Mouse (Mus musculus): ENCODE data around the gene Kif4.
A peak's percentile ranks its signal among the peaks of the same experiment; 100 is the strongest.

The Kif4 gene

GRCm38 (mm10) chrX:100625546-100625801 lies at the start of gene Kif4:
Gene Kif4, plus strand, starts transcription at chrX:100625737.
- DNase-seq (ENCODE audit: low read depth): no peak

GRCm38 (mm10) chrX:100594791-100595190 lies 30.7 kb upstream of the Kif4 start, which contains the start of gene P2ry4:
Gene P2ry4, minus strand, starts transcription at chrX:100594869.
- DNase-seq (ENCODE audit: low read depth): no peak

- DNase-seq (ENCODE audit: low read depth): peak; percentile 58
Observed at GRCm38 (mm10) chrX:100597439-100597838, 28.1 kb upstream of the Kif4 start.

DNA sequence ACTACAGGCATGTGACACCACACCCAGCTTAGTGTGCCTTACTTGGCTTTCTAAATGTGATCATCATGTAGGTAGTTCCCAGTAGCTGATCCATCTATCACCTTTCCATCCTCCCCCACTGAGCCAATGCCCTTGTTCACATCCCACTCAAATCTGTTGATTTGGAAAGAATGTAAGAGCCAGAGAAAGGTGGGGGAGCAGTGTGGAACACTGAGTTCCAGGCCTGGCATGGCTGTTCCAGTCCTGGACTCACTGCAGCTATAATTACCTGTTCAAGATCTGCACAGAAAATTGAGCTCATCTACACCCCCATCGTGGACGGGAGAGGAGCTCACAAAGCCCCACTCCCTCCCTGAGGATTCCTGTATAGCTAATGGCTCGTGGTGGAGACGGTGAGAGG lies 25.8 kb upstream of the Kif4 start:
- DNase-seq (ENCODE audit: low read depth): no peak

DNA sequence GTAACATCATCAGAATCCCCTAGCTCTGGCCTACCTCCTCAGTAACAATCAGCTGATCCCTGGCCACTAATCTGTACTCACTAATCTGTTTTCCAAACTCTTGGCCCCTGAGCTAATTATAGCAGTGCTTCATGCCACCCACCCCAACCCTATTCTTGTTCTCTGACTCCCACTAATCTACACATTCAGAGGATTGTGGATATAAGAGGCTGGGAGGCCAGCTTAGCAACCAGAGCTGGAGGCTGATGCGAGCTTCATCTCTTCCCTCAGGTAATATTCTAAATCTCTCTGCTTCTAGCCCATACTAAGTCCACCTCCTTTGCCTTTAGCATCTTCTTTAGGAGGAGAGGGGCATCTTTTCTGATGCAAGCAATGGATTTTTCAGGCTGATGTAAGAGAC lies 20.2 kb upstream of the Kif4 start, which contains the start of gene Arr3:
TSS of gene Arr3 (plus strand) at position 184 of the 400 bp plus-strand sequence.
- DNase-seq (ENCODE audit: low read depth): no peak

DNA sequence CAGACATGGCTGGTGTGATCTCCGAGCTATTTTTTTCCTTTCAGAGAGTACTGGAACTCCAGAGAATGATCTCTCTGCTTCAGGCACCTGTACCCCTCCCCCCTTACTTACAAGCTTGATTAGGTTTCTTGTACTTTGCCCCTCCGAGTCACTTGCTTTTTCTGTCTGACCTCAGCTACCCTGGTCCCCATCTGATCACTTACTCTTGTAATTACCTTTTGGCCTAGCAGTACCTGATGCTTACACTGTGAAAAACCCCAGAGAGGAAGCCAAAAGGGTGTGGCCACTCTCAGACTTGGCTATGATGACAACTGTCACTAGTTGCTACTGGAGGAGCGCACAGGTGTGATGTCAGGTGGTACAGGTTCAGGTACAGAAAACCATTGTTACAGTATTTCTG lies 7.0 kb upstream of the Kif4 start:
- DNase-seq (ENCODE audit: low read depth): no peak

GRCm38 (mm10) chrX:100621366-100621765 lies 4.2 kb upstream of the Kif4 start:
- peak; percentile 61 for DNase-seq (ENCODE audit: low read depth)

- DNase-seq (ENCODE audit: low read depth): no peak
Observed at GRCm38 (mm10) chrX:100624242-100624641, 1.3 kb upstream of the Kif4 start.

GRCm38 (mm10) chrX:100625146-100625545 lies 391 bp upstream of the Kif4 start:
- DNase-seq (ENCODE audit: low read depth): peak; percentile 56

DNA sequence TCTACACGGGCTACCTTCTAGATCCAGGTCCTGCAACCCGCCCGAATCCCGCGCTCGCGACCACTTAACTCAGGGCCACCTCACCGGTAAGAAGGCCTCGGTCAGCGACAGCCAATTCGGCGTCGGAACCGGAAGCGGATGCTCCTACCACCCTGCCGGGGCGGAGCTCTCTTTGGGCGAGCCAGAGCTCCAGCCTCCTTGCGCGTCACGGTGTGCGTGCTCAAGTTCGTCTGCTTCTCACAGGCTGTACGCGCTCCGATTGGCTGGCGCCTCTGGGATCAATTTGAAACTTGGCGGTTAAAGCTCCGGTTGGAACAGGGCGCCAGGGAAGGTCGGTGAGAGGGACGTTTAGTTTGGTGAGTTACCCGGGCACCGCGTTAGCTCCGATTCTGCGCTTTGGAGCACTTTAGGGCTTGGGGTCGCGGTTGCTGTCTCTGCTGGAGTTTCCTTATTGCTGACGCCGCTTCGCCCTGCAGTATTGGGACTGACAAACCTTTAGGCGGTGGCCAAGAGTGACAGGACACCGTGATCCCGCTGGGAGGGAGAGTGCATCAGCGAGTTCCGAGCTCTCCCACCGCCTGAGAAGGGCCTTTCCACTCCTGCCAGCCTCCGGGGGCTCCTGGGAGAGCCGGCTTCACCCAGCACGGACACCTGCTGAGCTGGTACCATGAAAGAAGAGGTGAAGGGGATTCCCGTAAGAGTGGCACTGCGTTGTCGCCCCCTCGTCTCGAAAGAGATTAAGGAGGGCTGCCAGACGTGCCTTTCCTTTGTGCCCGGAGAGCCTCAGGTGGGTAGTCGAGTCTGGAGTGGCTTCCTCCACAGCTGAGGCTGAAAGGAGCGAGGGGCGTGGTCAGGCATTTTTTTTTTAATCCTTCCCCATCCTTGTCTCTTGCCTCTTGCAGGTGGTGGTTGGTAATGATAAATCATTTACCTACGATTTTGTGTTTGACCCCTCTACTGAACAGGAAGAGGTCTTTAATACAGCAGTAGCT lies 561 bp downstream of the Kif4 start, which contains the start of gene Pdzd11:
TSS of gene Pdzd11 (minus strand) at position 767 of the 992 bp plus-strand sequence.
- DNase-seq (ENCODE audit: low read depth): peak; percentile 95

GRCm38 (mm10) chrX:100629076-100629475 lies 3.5 kb downstream of the Kif4 start:
- DNase-seq (ENCODE audit: low read depth): no peak

GRCm38 (mm10) chrX:100638477-100638876 lies 12.9 kb downstream of the Kif4 start:
- no peak for DNase-seq (ENCODE audit: low read depth)

GRCm38 (mm10) chrX:100652848-100653247 lies 27.3 kb downstream of the Kif4 start:
- peak; percentile 27 for DNase-seq (ENCODE audit: low read depth)

- no peak for DNase-seq (ENCODE audit: low read depth)
Observed at GRCm38 (mm10) chrX:100664825-100665224, 39.3 kb downstream of the Kif4 start.

- DNase-seq (ENCODE audit: low read depth): no peak
Observed at GRCm38 (mm10) chrX:100678204-100678603, 52.7 kb downstream of the Kif4 start.

DNA sequence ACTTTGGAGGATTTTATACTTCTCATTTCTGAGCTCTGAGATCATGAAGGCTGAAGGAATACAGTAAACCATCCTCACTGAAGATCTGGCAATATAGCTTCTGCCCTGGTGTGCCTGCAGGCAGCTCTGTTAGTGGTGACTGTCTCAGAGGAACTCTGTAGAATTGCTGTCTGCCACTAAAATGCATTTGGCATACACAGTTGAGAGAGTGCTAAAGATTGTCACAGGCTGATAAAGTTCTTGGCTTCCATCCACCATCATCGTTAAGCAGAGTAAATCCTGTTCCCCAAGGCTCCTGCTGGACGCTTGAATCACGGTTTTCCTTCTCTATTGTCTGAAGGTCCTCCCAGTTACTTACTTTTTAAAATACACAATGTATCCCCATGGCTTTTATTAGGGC lies 61.0 kb downstream of the Kif4 start:
- DNase-seq (ENCODE audit: low read depth): peak; percentile 15

- peak; percentile 87 for DNase-seq (ENCODE audit: low read depth)
Observed at GRCm38 (mm10) chrX:100687360-100688032, 62.0 kb downstream of the Kif4 start.

DNA sequence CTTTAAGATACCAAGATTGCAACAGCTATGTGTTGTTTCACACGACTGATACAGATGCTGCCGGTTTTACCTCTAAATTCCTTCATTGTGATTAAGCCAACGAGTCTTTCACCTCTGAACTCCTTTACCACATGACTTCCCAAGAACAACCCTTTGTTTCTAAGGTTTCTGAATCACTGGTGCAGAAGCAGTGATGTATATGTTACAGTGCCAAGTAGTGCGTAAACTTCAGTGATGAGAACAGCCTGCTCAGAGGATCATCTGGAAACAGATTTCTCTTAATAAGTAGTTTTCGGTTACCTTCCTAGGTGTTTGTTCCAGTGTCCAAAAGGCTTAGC lies 62.5 kb downstream of the Kif4 start:
- peak; percentile 66 for DNase-seq (ENCODE audit: low read depth)

DNA sequence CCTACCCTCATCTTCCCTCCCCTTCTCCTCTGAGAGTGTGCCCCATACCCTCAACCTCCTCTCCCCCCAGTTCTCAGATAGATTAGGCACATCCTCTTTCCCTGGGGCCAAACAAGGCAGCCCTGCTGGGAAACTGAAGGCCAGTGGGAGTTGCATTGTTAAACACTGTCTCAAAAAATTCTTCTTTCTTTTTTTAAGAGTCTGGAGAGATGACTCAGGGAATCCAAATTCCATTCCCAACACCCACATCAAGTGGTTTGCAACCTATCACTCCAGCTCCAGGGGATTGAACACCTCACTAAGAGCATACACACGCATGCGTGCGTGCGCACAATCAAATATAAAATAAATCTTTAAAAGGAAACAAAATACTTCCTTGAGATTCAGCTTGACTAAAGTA lies 71.2 kb downstream of the Kif4 start:
- DNase-seq (ENCODE audit: low read depth): peak; percentile 54

GRCm38 (mm10) chrX:100708032-100708431 lies 82.5 kb downstream of the Kif4 start:
- no peak for DNase-seq (ENCODE audit: low read depth)

DNA sequence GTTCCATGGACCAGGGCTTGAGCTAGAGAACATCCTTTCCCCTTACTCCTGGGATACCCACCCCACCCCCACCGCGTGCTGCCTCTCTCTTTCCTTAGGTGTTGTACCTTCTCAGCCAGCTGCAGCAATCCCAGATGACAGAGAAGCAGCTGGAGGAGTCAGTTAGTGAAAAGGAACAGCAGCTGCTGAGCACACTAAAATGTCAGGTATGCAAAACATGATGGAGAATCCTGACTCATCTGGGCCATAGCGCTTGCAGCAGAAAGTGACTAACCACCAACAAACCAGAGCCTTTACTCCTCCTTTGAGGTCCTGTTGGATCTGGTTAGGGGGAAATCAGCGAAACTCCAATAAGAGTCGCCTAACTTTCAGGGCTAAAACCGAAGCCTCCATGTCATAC lies 90.6 kb downstream of the Kif4 start:
- DNase-seq (ENCODE audit: low read depth): peak; percentile 71

DNA sequence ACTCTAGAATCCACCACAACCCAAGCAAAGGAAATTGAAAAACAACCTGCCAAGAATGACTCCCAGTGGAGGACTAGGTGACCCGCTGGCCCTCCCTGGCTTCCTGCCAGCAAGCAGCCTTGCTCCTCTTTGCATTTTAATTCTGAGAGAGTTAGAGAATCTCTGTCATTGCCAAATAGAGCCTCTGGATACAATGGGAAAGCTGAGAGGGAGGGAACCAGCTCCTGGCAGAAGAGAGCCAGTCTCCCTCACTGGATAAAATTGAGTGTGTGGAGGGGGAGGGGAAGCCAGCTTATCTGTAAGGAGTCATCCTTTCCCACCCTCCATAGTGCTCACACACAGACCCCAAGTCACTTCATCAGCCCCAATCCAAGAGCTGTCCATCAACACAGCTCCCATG lies 103.4 kb downstream of the Kif4 start:
- peak; percentile 83 for DNase-seq (ENCODE audit: low read depth)

- DNase-seq (ENCODE audit: low read depth): peak; percentile 65
Observed at GRCm38 (mm10) chrX:100729665-100730188, 104.2 kb downstream of the Kif4 start, which contains the start of gene Gdpd2. Gene Gdpd2, plus strand, starts transcription at chrX:100729873.

All from NIH3T3 (cell line).